Mouse (Mus musculus): ENCODE results near the gene Itga5.
"Not testable (repeated sequence)": the region's sequence is repeated elsewhere in the genome, so short reads cannot be mapped to it uniquely, and the experiment has no call there.

GRCm38 (mm10) chr15:103405586-103405985 is 39.0 kb upstream of the Itga5 start:
- not testable (repeated sequence) for TF ChIP-seq POLR2A (IDR thresholded peaks at IDR 0.05; ENCODE audit: insufficient read depth, low read depth, low read length); CTCF (IDR thresholded peaks at IDR 0.05)

All from heart, adult 2 months (tissue).